Mouse (Mus musculus): ENCODE measurements around the gene Eif2b4. TPM values are rescaled to one million over a fixed set of nuclear protein-coding genes. Genes with fewer than 3 reads are reported as not detected.

The Eif2b4 gene
- polyA plus RNA-seq (2012; fragmentation: generic; extraction: Trizol), result 60.2 TPM

DNA sequence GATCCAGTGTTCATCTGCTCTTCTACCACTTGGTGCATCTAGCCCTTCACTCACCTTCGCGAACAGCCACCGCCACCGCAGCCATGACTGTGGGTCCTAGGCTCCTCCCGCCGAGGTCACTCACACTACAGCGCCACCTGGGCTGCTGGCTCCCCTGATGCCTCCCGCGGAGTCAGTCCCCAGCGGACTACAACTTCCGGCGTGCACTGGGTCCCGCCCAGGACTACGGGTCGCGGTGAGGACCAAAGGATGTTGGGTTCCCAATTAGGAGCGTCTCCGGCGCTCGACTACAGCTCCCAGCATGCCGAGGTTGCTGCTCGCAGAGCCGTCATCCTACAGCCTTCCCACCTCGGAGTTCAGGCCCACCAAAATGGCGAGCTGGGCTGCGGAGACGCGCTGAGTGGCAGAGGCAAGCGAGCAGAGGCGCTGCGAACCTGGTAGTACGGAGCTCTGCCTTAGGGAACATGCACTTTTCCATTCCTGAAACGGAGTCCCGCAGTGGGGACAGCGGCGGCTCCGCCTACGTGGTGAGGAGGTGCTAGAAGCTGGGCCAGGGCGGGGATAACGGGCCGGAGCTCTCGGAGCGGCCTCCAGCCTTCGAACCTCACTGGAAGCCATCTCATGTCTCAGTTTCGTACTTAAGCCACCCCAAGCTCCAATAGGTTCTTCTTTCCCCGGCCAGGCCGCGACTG, at the start of gene Eif2b4, which contains the start of gene Snx17:
Gene Eif2b4 (minus strand): TSS at position 492 of the 692 bp plus-strand sequence.
Gene Snx17 (plus strand): TSS at position 289 of the 692 bp plus-strand sequence.
- H3K4me2 ChIP-seq (ENCODE audit: low read depth), result peak within 1 kb of the TSS; percentile 85
- peak within 1 kb of the TSS; percentile 62 for H3ac ChIP-seq (ENCODE audit: control insufficient read depth, insufficient read length)
- TF ChIP-seq MYOG (IDR thresholded peaks at IDR 0.05; ENCODE audit: control insufficient read depth in 1 of 3, insufficient read depth in 1 of 3, insufficient read length in 2 of 3, low read depth in 2 of 3) (peak in 1 of 3 experiments; percentile 49), USF1 (IDR thresholded peaks at IDR 0.05; ENCODE audit: low read depth) (no peak), POLR2AphosphoS2 (IDR thresholded peaks at IDR 0.05; ENCODE audit: insufficient read length, low read depth) (peak; percentile 80), POLR2A (IDR thresholded peaks at IDR 0.05; ENCODE audit: insufficient read length, low read depth) (peak; percentile 81), CEBPB (IDR thresholded peaks at IDR 0.05; ENCODE audit: insufficient read depth, poor library complexity, severe bottlenecking) (no peak), MYOD1 (IDR thresholded peaks at IDR 0.05; ENCODE audit: control insufficient read depth in 1 of 3, insufficient read length in 2 of 3, low read depth in 2 of 3) (peak in 2 of 3 experiments; percentile 44 to 54), REST (IDR thresholded peaks at IDR 0.05; ENCODE audit: insufficient read depth, insufficient read length) (peak; percentile 16), SRF (IDR thresholded peaks at IDR 0.05; ENCODE audit: control insufficient read depth, insufficient read length, low read depth) (peak; percentile 92), MAX (IDR thresholded peaks at IDR 0.05; ENCODE audit: low read depth) (no peak), TCF12 (IDR thresholded peaks at IDR 0.05; ENCODE audit: insufficient read depth, poor library complexity, severe bottlenecking) (no peak)
- H3K4me3 ChIP-seq, result peak within 1 kb of the TSS; percentile 95
- peaks cover 23% of the 10 kb centered on the region for H3K36me3 ChIP-seq (ENCODE audit: control insufficient read depth, insufficient read depth)
- no peaks in the 10 kb centered on the region for H3K27me3 ChIP-seq (ENCODE audit: control insufficient read depth, insufficient read depth, insufficient read length)
- peaks cover 12% of the 10 kb centered on the region for H3K79me2 ChIP-seq (ENCODE audit: control insufficient read depth, insufficient read depth)

GRCm38 (mm10) chr5:31242191-31242590, 49.0 kb upstream of the Eif2b4 start:
- H3ac ChIP-seq (ENCODE audit: control insufficient read depth, insufficient read length), result no peak overlapping the region
- H3K4me2 ChIP-seq (ENCODE audit: low read depth), result peak overlapping the region; percentile 88
- no peak for TF ChIP-seq USF1 (IDR thresholded peaks at IDR 0.05; ENCODE audit: low read depth)
- no peak for TF ChIP-seq TCF3 (IDR thresholded peaks at IDR 0.05; ENCODE audit: insufficient read length, low read depth)
- no peak for TF ChIP-seq SRF (IDR thresholded peaks at IDR 0.05; ENCODE audit: control insufficient read depth, insufficient read length, low read depth)
- no peak for TF ChIP-seq POLR2A (IDR thresholded peaks at IDR 0.05; ENCODE audit: insufficient read length, low read depth)
- no peak for TF ChIP-seq REST (IDR thresholded peaks at IDR 0.05; ENCODE audit: insufficient read depth, insufficient read length)
- no peak for TF ChIP-seq MYOG (IDR thresholded peaks at IDR 0.05; ENCODE audit: control insufficient read depth in 1 of 3, insufficient read depth in 1 of 3, insufficient read length in 2 of 3, low read depth in 2 of 3)
- TF ChIP-seq POLR2AphosphoS2 (IDR thresholded peaks at IDR 0.05; ENCODE audit: insufficient read length, low read depth), result no peak
- TF ChIP-seq TCF12 (IDR thresholded peaks at IDR 0.05; ENCODE audit: insufficient read depth, poor library complexity, severe bottlenecking), result no peak
- no peak for TF ChIP-seq E2F4 (IDR thresholded peaks at IDR 0.05; ENCODE audit: insufficient read depth)
- TF ChIP-seq MAX (IDR thresholded peaks at IDR 0.05; ENCODE audit: low read depth), result no peak
- H3K4me3 ChIP-seq, result peak overlapping the region; percentile 49
- H3K79me2 ChIP-seq (ENCODE audit: control insufficient read depth, insufficient read depth), result peaks cover 26% of the 10 kb centered on the region
- H3K36me3 ChIP-seq (ENCODE audit: control insufficient read depth, insufficient read depth), result peaks cover 30% of the 10 kb centered on the region
- H3K27me3 ChIP-seq (ENCODE audit: control insufficient read depth, insufficient read depth, insufficient read length), result no peaks in the 10 kb centered on the region

GRCm38 (mm10) chr5:31241522-31242034, 48.3 kb upstream of the Eif2b4 start:
- Histone ChIP-seq H3K27me3 (ENCODE audit: control insufficient read depth, insufficient read depth, insufficient read length) (no peaks in the 10 kb centered on the region), H3K4me2 (ENCODE audit: low read depth) (peak overlapping the region; percentile 88), H3K79me2 (ENCODE audit: control insufficient read depth, insufficient read depth) (peaks cover 26% of the 10 kb centered on the region), H3ac (ENCODE audit: control insufficient read depth, insufficient read length) (peak overlapping the region; percentile 21), H3K4me3 (peak overlapping the region; percentile 49), H3K36me3 (ENCODE audit: control insufficient read depth, insufficient read depth) (peaks cover 30% of the 10 kb centered on the region)
- no peak for TF ChIP-seq E2F4 (IDR thresholded peaks at IDR 0.05; ENCODE audit: insufficient read depth)

GRCm38 (mm10) chr5:31240637-31241521, 47.6 kb upstream of the Eif2b4 start, which contains the start of the genes Nrbp1 and Gm9970:
Gene Nrbp1, plus strand, starts transcription at chr5:31240864.
Gene Gm9970, minus strand, starts transcription at chr5:31241232.
- peak; percentile 35 to 88 (median 87) for TF ChIP-seq MYOG (IDR thresholded peaks at IDR 0.05; ENCODE audit: control insufficient read depth in 1 of 3, insufficient read depth in 1 of 3, insufficient read length in 2 of 3, low read depth in 2 of 3)
- TF ChIP-seq POLR2AphosphoS2 (IDR thresholded peaks at IDR 0.05; ENCODE audit: insufficient read length, low read depth), result peak; percentile 87
- no peak for TF ChIP-seq SRF (IDR thresholded peaks at IDR 0.05; ENCODE audit: control insufficient read depth, insufficient read length, low read depth)
- peak; percentile 84 for TF ChIP-seq POLR2A (IDR thresholded peaks at IDR 0.05; ENCODE audit: insufficient read length, low read depth)
- peak in 2 of 3 experiments; percentile 44 to 73 for TF ChIP-seq MYOD1 (IDR thresholded peaks at IDR 0.05; ENCODE audit: control insufficient read depth in 1 of 3, insufficient read length in 2 of 3, low read depth in 2 of 3)
- no peak for TF ChIP-seq USF1 (IDR thresholded peaks at IDR 0.05; ENCODE audit: low read depth)
- peak within 1 kb of the TSS; percentile 49 for H3K4me3 ChIP-seq
- peak within 1 kb of the TSS; percentile 21 for H3ac ChIP-seq (ENCODE audit: control insufficient read depth, insufficient read length)
- peaks cover 26% of the 10 kb centered on the region for H3K79me2 ChIP-seq (ENCODE audit: control insufficient read depth, insufficient read depth)
- peak within 1 kb of the TSS; percentile 88 for H3K4me2 ChIP-seq (ENCODE audit: low read depth)
- H3K36me3 ChIP-seq (ENCODE audit: control insufficient read depth, insufficient read depth), result peaks cover 24% of the 10 kb centered on the region
- H3K27me3 ChIP-seq (ENCODE audit: control insufficient read depth, insufficient read depth, insufficient read length), result no peaks in the 10 kb centered on the region

All from myocyte (in vitro differentiated cells).